In the genomic region with DNA sequence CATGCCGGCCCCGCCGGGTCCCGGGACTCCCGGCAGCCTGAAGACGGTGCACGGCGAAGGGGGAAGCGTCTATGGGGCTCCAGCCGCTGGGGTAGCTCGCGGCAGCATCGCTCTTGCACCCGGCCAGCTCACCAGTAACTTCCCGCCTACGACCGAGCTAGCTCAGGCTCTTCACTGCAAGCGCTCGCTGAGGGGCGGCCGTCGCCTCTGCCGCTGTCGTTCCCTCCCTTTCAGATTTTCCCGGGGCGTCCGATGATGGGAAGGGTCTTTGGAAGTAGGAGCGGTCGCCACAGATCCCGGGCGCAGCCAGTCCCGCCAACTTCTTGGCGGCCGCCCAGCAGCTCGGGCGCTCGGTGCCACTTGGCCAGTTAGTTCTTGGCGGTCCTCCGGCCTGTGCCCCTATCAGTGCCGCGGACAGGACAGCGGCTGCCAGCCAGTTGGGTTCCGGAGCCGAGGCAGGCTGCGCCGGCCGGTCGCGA, we compare ENCODE assay signal across 8 mouse cellular contexts. TPM values are rescaled to one million over a fixed set of nuclear protein-coding genes. Genes with fewer than 3 reads are reported as not detected.
DNase-seq lines count a peak whose midpoint lies in the region; ATAC-seq and TF ChIP-seq lines count a peak whose summit lies in the region.

No protein-coding gene starts in this region.

- H3K4me1 ChIP-seq in G1E (ENCODE audit: insufficient read depth, low read depth, low read length): peaks cover 13% of the 10 kb centered on the region
- H3K4me1 ChIP-seq in erythroblast, embryonic 14.5 days (ENCODE audit: control insufficient read depth): peaks cover 36% of the 10 kb centered on the region
- peaks cover 2 to 14% of the 10 kb centered on the region in 2 experiments for H3K4me1 ChIP-seq in heart, embryonic 14.5 days (ENCODE audit: control insufficient read depth in 2 of 2, insufficient read depth in 2 of 2, low read length in 2 of 2)
- H3K4me1 ChIP-seq in kidney, embryonic 16.5 days (ENCODE audit: insufficient read depth, low read length): peaks cover 15% of the 10 kb centered on the region
- H3K4me1 ChIP-seq in liver, embryonic 16.5 days (ENCODE audit: control insufficient read depth, low read depth, low read length): peaks cover 7% of the 10 kb centered on the region
- H3K4me1 ChIP-seq in neural tube, embryonic 12.5 days: peaks cover 21% of the 10 kb centered on the region

- H3K9ac ChIP-seq in heart, embryonic 14.5 days (ENCODE audit: low read length): peak overlapping the region; percentile 92
- peak overlapping the region; percentile 72 for H3K9ac ChIP-seq in kidney, embryonic 16.5 days (replicated peaks; ENCODE audit: low read length)
- peak overlapping the region; percentile 99 for H3K9ac ChIP-seq in liver, embryonic 16.5 days (ENCODE audit: low read depth, low read length)
- H3K9ac ChIP-seq in neural tube, embryonic 12.5 days: peak overlapping the region; percentile 77

- ATAC-seq in G1E (ENCODE audit: extremely low read depth, insufficient number of reproducible peaks, low FRiP score, poor library complexity, severe bottlenecking): no peak
- peak; percentile 47; the same call in 1 of the 2 replicates for ATAC-seq in heart, embryonic 14.5 days (ENCODE audit: insufficient number of reproducible peaks, insufficient read depth, low FRiP score, low read depth)
- peak; percentile 71 for ATAC-seq in kidney, embryonic 16.5 days (ENCODE audit: low FRiP score, low TSS enrichment)
- peak; percentile 28 for ATAC-seq in liver, embryonic 16.5 days (ENCODE audit: low read depth)
- ATAC-seq in neural tube, embryonic 12.5 days (ENCODE audit: low FRiP score, low read depth): peak; percentile 68

- H3K36me3 ChIP-seq in G1E (replicated peaks): peaks cover 4% of the 10 kb centered on the region
- H3K36me3 ChIP-seq in erythroblast, embryonic 14.5 days (ENCODE audit: control insufficient read depth): peaks cover 25% of the 10 kb centered on the region
- H3K36me3 ChIP-seq in heart, embryonic 14.5 days (ENCODE audit: control insufficient read depth, insufficient read depth, low read length): no peaks in the 10 kb centered on the region
- no peaks in the 10 kb centered on the region for H3K36me3 ChIP-seq in kidney, embryonic 16.5 days (ENCODE audit: insufficient read depth, low read length)
- peaks cover 4% of the 10 kb centered on the region for H3K36me3 ChIP-seq in liver, embryonic 16.5 days (ENCODE audit: control insufficient read depth, insufficient read depth)
- no peaks in the 10 kb centered on the region for H3K36me3 ChIP-seq in neural tube, embryonic 12.5 days

- WGBS in heart, embryonic 14.5 days: under 1% methylated on average over 45 of the region's 49 CpGs
- WGBS in kidney, embryonic 16.5 days: under 1% methylated on average over 49 of the region's 49 CpGs
- 0% methylated on average over 49 of the region's 49 CpGs for WGBS in liver, embryonic 16.5 days (ENCODE audit: insufficient replicate concordance)
- under 1% methylated on average over 47 of the region's 49 CpGs for WGBS in neural tube, embryonic 12.5 days

- peak overlapping the region; percentile 57 to 96 for H3K27ac ChIP-seq in heart, embryonic 14.5 days (replicated peaks in 1 of 2; ENCODE audit: control insufficient read depth in 1 of 2, insufficient read depth in 1 of 2, low read depth in 2 of 2, low read length in 2 of 2)
- peak overlapping the region; percentile 64 for H3K27ac ChIP-seq in kidney, embryonic 16.5 days (ENCODE audit: low read length)
- peak overlapping the region; percentile 94 for H3K27ac ChIP-seq in liver, embryonic 16.5 days (ENCODE audit: low read length)
- H3K27ac ChIP-seq in neural tube, embryonic 12.5 days: no peak overlapping the region

- no peaks in the 10 kb centered on the region for H3K9me3 ChIP-seq in G1E (replicated peaks)
- H3K9me3 ChIP-seq in erythroblast, embryonic 14.5 days (ENCODE audit: control insufficient read depth, low read length): peaks cover 3% of the 10 kb centered on the region
- no peaks in the 10 kb centered on the region for H3K9me3 ChIP-seq in heart, embryonic 14.5 days (ENCODE audit: control insufficient read depth, low read length)
- H3K9me3 ChIP-seq in kidney, embryonic 16.5 days (ENCODE audit: low read length): no peaks in the 10 kb centered on the region
- H3K9me3 ChIP-seq in liver, embryonic 16.5 days (replicated peaks; ENCODE audit: control insufficient read depth, low read length): no peaks in the 10 kb centered on the region
- H3K9me3 ChIP-seq in neural tube, embryonic 12.5 days: no peaks in the 10 kb centered on the region

- peak overlapping the region; percentile 96 for H3K4me2 ChIP-seq in heart, embryonic 14.5 days (ENCODE audit: low read length)
- peak overlapping the region; percentile 99 for H3K4me2 ChIP-seq in kidney, embryonic 16.5 days (replicated peaks; ENCODE audit: low read depth, low read length)
- peak overlapping the region; percentile 88 for H3K4me2 ChIP-seq in liver, embryonic 16.5 days (ENCODE audit: low read depth, low read length)
- peak overlapping the region; percentile 96 for H3K4me2 ChIP-seq in neural tube, embryonic 12.5 days (replicated peaks)

- DNase-seq in G1E (ENCODE audit: low spot score): no peak
- peak; percentile 39 for DNase-seq in brain, adult 2 months (ENCODE audit: low read depth, low spot score)
- peak; percentile 34 to 53 for DNase-seq in thymus, postnatal 10 days (ENCODE audit: low spot score in 2 of 2)

- TF ChIP-seq CTCF in G1E (IDR thresholded peaks at IDR 0.05; ENCODE audit: low read depth, low read length): no peak

- peak overlapping the region; percentile 89 for H3K4me3 ChIP-seq in G1E (ENCODE audit: low read depth, low read length)
- peak overlapping the region; percentile 100 for H3K4me3 ChIP-seq in erythroblast, embryonic 14.5 days (replicated peaks)
- H3K4me3 ChIP-seq in heart, embryonic 14.5 days (ENCODE audit: control insufficient read depth in 1 of 2, insufficient read depth in 1 of 2, low read depth in 1 of 2, low read length in 2 of 2): peak overlapping the region; percentile 88 to 91
- peak overlapping the region; percentile 74 for H3K4me3 ChIP-seq in kidney, embryonic 16.5 days (ENCODE audit: low read length)
- peak overlapping the region; percentile 100 for H3K4me3 ChIP-seq in liver, embryonic 16.5 days (ENCODE audit: low read depth, low read length)
- H3K4me3 ChIP-seq in neural tube, embryonic 12.5 days: peak overlapping the region; percentile 58

- H3K27me3 ChIP-seq in G1E (ENCODE audit: insufficient read depth, low read length): no peaks in the 10 kb centered on the region
- peaks cover 46% of the 10 kb centered on the region for H3K27me3 ChIP-seq in erythroblast, embryonic 14.5 days (ENCODE audit: control insufficient read depth)
- peaks cover 13% of the 10 kb centered on the region for H3K27me3 ChIP-seq in heart, embryonic 14.5 days (ENCODE audit: control insufficient read depth, insufficient read depth, low read length)
- H3K27me3 ChIP-seq in kidney, embryonic 16.5 days (ENCODE audit: insufficient read depth, low read length): peaks cover 27% of the 10 kb centered on the region
- peaks cover 16% of the 10 kb centered on the region for H3K27me3 ChIP-seq in liver, embryonic 16.5 days (ENCODE audit: control insufficient read depth, insufficient read depth, low read depth, low read length)
- peaks cover 43% of the 10 kb centered on the region for H3K27me3 ChIP-seq in neural tube, embryonic 12.5 days (replicated peaks)

RNA-seq across cellular contexts. Expression of gene Cdkn2c, which starts 1.0 kb away (rescaled TPM):
- total RNA-seq in G1E (2014; fragmentation: Nextera tagmentation) (31.2 and 38.8 TPM in 2 replicates), G1E (2017) (86.7 and 90.7 TPM in 2 replicates)
- 53.6 and 59.0 TPM in 2 replicates for polyA plus RNA-seq in G1E (2012)
- polyA plus RNA-seq in erythroblast, embryonic 14.5 days (2012): 16.3 and 18.3 TPM in 2 replicates
- polyA plus RNA-seq in heart, embryonic 14.5 days (2014; fragmentation: Nextera tagmentation; extraction: Ambion mirVana): 13.7 and 15.3 TPM in 2 replicates
- 4.5 and 4.9 TPM in 2 replicates for polyA plus RNA-seq in kidney, embryonic 16.5 days (2015; fragmentation: Nextera tagmentation; extraction: Ambion mirVana)
- polyA plus RNA-seq in liver, embryonic 16.5 days (2015; fragmentation: Nextera tagmentation; extraction: Ambion mirVana): 11.3 and 11.5 TPM in 2 replicates
- polyA plus RNA-seq in neural tube, embryonic 12.5 days (2016; fragmentation: Nextera tagmentation; extraction: Ambion mirVana): 6.8 and 7.5 TPM in 2 replicates

RNA-seq across cellular contexts. Expression of gene Faf1, which starts 10.4 kb away (rescaled TPM):
- 66.9 and 71.9 TPM in 2 replicates for total RNA-seq in G1E (2014; fragmentation: Nextera tagmentation)
- total RNA-seq in G1E (2017): 65.0 and 65.8 TPM in 2 replicates
- 7.1 and 9.5 TPM in 2 replicates for polyA plus RNA-seq in G1E (2012)
- 0.77 and 0.90 TPM in 2 replicates for polyA plus RNA-seq in erythroblast, embryonic 14.5 days (2012)
- polyA plus RNA-seq in heart, embryonic 14.5 days (2014; fragmentation: Nextera tagmentation; extraction: Ambion mirVana): 27.5 and 29.9 TPM in 2 replicates
- polyA plus RNA-seq in kidney, embryonic 16.5 days (2015; fragmentation: Nextera tagmentation; extraction: Ambion mirVana): 17.8 and 18.8 TPM in 2 replicates
- 11.1 and 11.3 TPM in 2 replicates for polyA plus RNA-seq in liver, embryonic 16.5 days (2015; fragmentation: Nextera tagmentation; extraction: Ambion mirVana)
- polyA plus RNA-seq in neural tube, embryonic 12.5 days (2016; fragmentation: Nextera tagmentation; extraction: Ambion mirVana): 41.7 and 46.1 TPM in 2 replicates
